Mouse (Mus musculus): ENCODE measurements around the gene Cdh22. TPM values are rescaled to one million over a fixed set of nuclear protein-coding genes. Genes with fewer than 3 reads are reported as not detected.

Cdh22 gene
- polyA plus RNA-seq, 1 experiment from 2014 or later, result 0.79 TPM

GRCm38 (mm10) chr2:165243122-165243720 is 8.6 kb upstream of the Cdh22 start:
- H3K4me2 ChIP-seq (replicated peaks), result no peak overlapping the region
- peaks cover 98% of the 10 kb centered on the region for H3K27me3 ChIP-seq
- H3K9ac ChIP-seq, result no peak overlapping the region
- no peak overlapping the region for H3K27ac ChIP-seq
- H3K36me3 ChIP-seq, result no peaks in the 10 kb centered on the region
- ATAC-seq (ENCODE audit: low FRiP score, low read depth), result no peak
- no peaks in the 10 kb centered on the region for H3K9me3 ChIP-seq
- 3% methylated on average over 11 of the region's 11 CpGs for WGBS
- H3K4me3 ChIP-seq, result no peak overlapping the region
- H3K4me1 ChIP-seq, result peaks cover 13% of the 10 kb centered on the region; the same call in 1 of the 2 replicates

DNA sequence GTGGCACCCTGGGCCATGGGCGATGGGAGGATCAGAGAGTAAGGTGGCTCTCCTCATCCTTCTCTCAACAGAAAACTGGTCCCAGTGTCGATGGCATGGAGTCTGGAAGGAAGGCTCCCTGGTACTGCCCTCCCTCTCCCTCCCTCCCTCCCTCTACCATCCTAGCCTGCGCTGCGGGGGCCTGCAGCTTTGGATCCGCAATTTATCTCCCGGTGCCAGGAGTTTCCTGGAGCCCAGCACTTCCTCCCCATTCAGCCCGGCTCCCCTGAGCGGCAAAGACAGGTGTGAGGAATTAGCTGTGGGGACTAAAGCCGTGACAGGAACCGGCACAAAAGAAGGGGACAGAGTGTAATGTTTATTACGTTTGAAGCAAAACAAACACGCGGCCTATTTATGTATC is 7.9 kb upstream of the Cdh22 start:
- H3K4me2 ChIP-seq (replicated peaks), result no peak overlapping the region
- H3K36me3 ChIP-seq, result no peaks in the 10 kb centered on the region
- H3K9ac ChIP-seq, result no peak overlapping the region
- H3K27me3 ChIP-seq, result peaks cover 98% of the 10 kb centered on the region
- H3K9me3 ChIP-seq, result no peaks in the 10 kb centered on the region
- no peak overlapping the region for H3K27ac ChIP-seq
- WGBS, result under 1% methylated on average over 13 of the region's 13 CpGs
- ATAC-seq (ENCODE audit: low FRiP score, low read depth), result no peak
- no peak overlapping the region for H3K4me3 ChIP-seq
- peaks cover 13% of the 10 kb centered on the region; the same call in 1 of the 2 replicates for H3K4me1 ChIP-seq

DNA sequence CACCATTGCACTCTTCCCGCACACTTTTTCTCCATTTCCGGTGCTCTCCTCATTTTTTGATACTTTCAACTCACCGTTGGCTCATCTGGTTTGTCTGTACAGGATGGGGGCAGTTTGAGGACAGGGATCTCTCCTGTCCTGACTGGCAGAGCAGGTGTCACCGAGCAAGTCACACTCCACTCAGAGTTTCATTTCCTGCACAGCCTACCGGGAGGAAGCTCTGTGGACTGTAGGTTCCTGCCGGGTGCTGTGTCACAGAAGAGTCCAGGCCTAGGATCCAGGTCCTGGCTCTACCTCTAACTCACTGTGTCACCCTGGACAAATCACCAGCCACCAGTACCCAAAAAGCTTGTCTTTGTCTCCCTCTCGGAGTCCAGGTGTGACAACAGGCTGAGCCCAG is 7.1 kb upstream of the Cdh22 start:
- no peak for ATAC-seq (ENCODE audit: low FRiP score, low read depth)
- 57% methylated on average over 7 of the region's 7 CpGs for WGBS
- H3K9ac ChIP-seq, result no peak overlapping the region
- no peaks in the 10 kb centered on the region for H3K36me3 ChIP-seq
- H3K4me1 ChIP-seq, result peaks cover 13% of the 10 kb centered on the region; the same call in 1 of the 2 replicates
- H3K4me3 ChIP-seq, result no peak overlapping the region
- peaks cover 97% of the 10 kb centered on the region for H3K27me3 ChIP-seq
- H3K27ac ChIP-seq, result no peak overlapping the region
- H3K4me2 ChIP-seq (replicated peaks), result no peak overlapping the region
- H3K9me3 ChIP-seq, result no peaks in the 10 kb centered on the region

- no peak overlapping the region for H3K4me2 ChIP-seq (replicated peaks)
- H3K9ac ChIP-seq, result no peak overlapping the region
- 34% methylated on average over 8 of the region's 8 CpGs for WGBS
- H3K27ac ChIP-seq, result no peak overlapping the region
- H3K36me3 ChIP-seq, result no peaks in the 10 kb centered on the region
- H3K9me3 ChIP-seq, result no peaks in the 10 kb centered on the region
- H3K27me3 ChIP-seq, result peaks cover 99% of the 10 kb centered on the region
- peaks cover 13% of the 10 kb centered on the region for H3K4me1 ChIP-seq
- H3K4me3 ChIP-seq, result no peak overlapping the region
- no peak for ATAC-seq (ENCODE audit: low FRiP score, low read depth)
Observed at GRCm38 (mm10) chr2:165240371-165240770, 5.7 kb upstream of the Cdh22 start.

GRCm38 (mm10) chr2:165239533-165240144 is 5.0 kb upstream of the Cdh22 start:
- Histone ChIP-seq H3K9ac (no peak overlapping the region), H3K4me3 (no peak overlapping the region), H3K4me1 (peaks cover 19% of the 10 kb centered on the region), H3K36me3 (no peaks in the 10 kb centered on the region), H3K4me2 (replicated peaks) (no peak overlapping the region), H3K27me3 (peaks cover 99% of the 10 kb centered on the region), H3K9me3 (no peaks in the 10 kb centered on the region), H3K27ac (no peak overlapping the region)
- WGBS, result 11% methylated on average over 15 of the region's 15 CpGs
- no peak for ATAC-seq (ENCODE audit: low FRiP score, low read depth)

GRCm38 (mm10) chr2:165238416-165239145 is 3.9 kb upstream of the Cdh22 start:
- Histone ChIP-seq H3K27me3 (peaks cover 99% of the 10 kb centered on the region), H3K4me2 (replicated peaks) (no peak overlapping the region), H3K9me3 (no peaks in the 10 kb centered on the region), H3K4me1 (peaks cover 28% of the 10 kb centered on the region), H3K4me3 (no peak overlapping the region), H3K9ac (no peak overlapping the region), H3K27ac (no peak overlapping the region), H3K36me3 (no peaks in the 10 kb centered on the region)
- ATAC-seq (ENCODE audit: low FRiP score, low read depth), result no peak
- WGBS, result 6% methylated on average over 12 of the region's 12 CpGs

DNA sequence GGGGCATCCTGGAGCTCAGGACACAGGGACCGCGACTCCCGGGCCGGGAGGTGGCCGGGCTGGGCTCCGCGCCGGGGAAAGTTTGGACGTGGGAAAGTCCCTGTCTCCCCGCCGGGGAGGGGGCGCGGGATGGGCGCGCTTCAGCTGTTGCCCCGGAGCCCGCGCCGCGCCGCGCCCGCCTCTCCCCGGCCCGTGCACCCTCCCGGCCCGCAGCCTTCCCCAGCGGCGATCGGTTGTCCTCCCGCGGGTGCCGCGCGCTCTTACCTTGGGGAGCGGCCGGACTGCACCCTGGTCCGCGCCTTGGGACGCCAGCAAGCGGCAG is 401 bp downstream of the Cdh22 start:
- WGBS, result under 1% methylated on average over 40 of the region's 41 CpGs
- Histone ChIP-seq H3K9me3 (no peaks in the 10 kb centered on the region), H3K27me3 (peaks cover 99% of the 10 kb centered on the region), H3K4me1 (peaks cover 21% of the 10 kb centered on the region), H3K27ac (no peak overlapping the region), H3K4me2 (replicated peaks) (peak overlapping the region; percentile 99), H3K36me3 (no peaks in the 10 kb centered on the region), H3K9ac (peak overlapping the region; percentile 67), H3K4me3 (peak overlapping the region; percentile 61)
- no peak; the same call in 1 of the 2 replicates for ATAC-seq (ENCODE audit: low FRiP score, low read depth)

- H3K9ac ChIP-seq, result peak overlapping the region; percentile 67
- peaks cover 21% of the 10 kb centered on the region for H3K4me1 ChIP-seq
- peaks cover 99% of the 10 kb centered on the region for H3K27me3 ChIP-seq
- no peaks in the 10 kb centered on the region for H3K9me3 ChIP-seq
- ATAC-seq (ENCODE audit: low FRiP score, low read depth), result no peak; the same call in 1 of the 2 replicates
- no peak overlapping the region for H3K27ac ChIP-seq
- no peaks in the 10 kb centered on the region for H3K36me3 ChIP-seq
- WGBS, result 1% methylated on average over 82 of the region's 82 CpGs
- H3K4me2 ChIP-seq (replicated peaks), result peak overlapping the region; percentile 99
- H3K4me3 ChIP-seq, result peak overlapping the region; percentile 61
Observed at GRCm38 (mm10) chr2:165233491-165234290, 962 bp downstream of the Cdh22 start.

DNA sequence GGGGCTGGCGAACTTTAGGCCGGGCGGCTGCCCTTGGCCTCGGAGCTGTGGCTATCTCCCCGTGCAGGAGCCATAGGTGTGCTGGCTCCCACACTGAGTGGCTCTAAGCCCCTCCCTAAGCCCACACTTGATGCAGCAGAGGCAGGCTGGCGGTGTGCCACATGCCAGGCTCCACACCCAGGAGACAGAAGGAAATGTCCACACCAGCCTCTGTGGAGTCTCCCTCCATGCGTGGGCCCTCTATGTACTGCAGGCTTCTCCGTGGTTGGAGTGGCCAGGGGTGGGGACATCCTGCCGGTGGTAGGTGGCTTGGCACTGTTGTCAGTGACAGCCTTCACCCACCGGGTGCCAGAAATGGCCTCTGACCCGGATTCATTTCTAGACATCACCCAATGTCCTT is 5.6 kb downstream of the Cdh22 start:
- Histone ChIP-seq H3K4me2 (replicated peaks) (no peak overlapping the region), H3K27me3 (peaks cover 96% of the 10 kb centered on the region), H3K9ac (no peak overlapping the region), H3K27ac (no peak overlapping the region), H3K9me3 (no peaks in the 10 kb centered on the region), H3K4me3 (no peak overlapping the region), H3K4me1 (peaks cover 15% of the 10 kb centered on the region), H3K36me3 (no peaks in the 10 kb centered on the region)
- ATAC-seq (ENCODE audit: low FRiP score, low read depth), result no peak
- WGBS, result 93% methylated on average over 11 of the region's 11 CpGs

- no peak for ATAC-seq (ENCODE audit: low FRiP score, low read depth)
- WGBS, result 64% methylated on average over 4 of the region's 4 CpGs
- Histone ChIP-seq H3K27ac (no peak overlapping the region), H3K36me3 (no peaks in the 10 kb centered on the region), H3K27me3 (peaks cover 94% of the 10 kb centered on the region), H3K4me1 (peaks cover 8% of the 10 kb centered on the region), H3K4me2 (replicated peaks) (no peak overlapping the region), H3K4me3 (no peak overlapping the region), H3K9ac (0 out of 2 replicates have a peak overlapping the region, but pooled peaks have one; percentile 8), H3K9me3 (no peaks in the 10 kb centered on the region)
Observed at GRCm38 (mm10) chr2:165223837-165224236, 10.8 kb downstream of the Cdh22 start.

GRCm38 (mm10) chr2:165221952-165222351 is 12.7 kb downstream of the Cdh22 start:
- Histone ChIP-seq H3K27me3 (peaks cover 94% of the 10 kb centered on the region), H3K9ac (no peak overlapping the region)
- 12% methylated on average over 9 of the region's 9 CpGs for WGBS

More at GRCm38 (mm10) chr2:165221952-165222351, 12.7 kb downstream of the Cdh22 start:
- H3K9me3 ChIP-seq, result no peaks in the 10 kb centered on the region
- H3K27ac ChIP-seq, result no peak overlapping the region
- peaks cover 8% of the 10 kb centered on the region for H3K4me1 ChIP-seq
- no peaks in the 10 kb centered on the region for H3K36me3 ChIP-seq
- no peak for ATAC-seq (ENCODE audit: low FRiP score, low read depth)
- H3K4me2 ChIP-seq (replicated peaks), result no peak overlapping the region
- H3K4me3 ChIP-seq, result no peak overlapping the region

Data from limb, embryonic 13.5 days (tissue).